Comparison of ENCODE assay signal across 9 mouse cellular contexts in the genomic region with DNA sequence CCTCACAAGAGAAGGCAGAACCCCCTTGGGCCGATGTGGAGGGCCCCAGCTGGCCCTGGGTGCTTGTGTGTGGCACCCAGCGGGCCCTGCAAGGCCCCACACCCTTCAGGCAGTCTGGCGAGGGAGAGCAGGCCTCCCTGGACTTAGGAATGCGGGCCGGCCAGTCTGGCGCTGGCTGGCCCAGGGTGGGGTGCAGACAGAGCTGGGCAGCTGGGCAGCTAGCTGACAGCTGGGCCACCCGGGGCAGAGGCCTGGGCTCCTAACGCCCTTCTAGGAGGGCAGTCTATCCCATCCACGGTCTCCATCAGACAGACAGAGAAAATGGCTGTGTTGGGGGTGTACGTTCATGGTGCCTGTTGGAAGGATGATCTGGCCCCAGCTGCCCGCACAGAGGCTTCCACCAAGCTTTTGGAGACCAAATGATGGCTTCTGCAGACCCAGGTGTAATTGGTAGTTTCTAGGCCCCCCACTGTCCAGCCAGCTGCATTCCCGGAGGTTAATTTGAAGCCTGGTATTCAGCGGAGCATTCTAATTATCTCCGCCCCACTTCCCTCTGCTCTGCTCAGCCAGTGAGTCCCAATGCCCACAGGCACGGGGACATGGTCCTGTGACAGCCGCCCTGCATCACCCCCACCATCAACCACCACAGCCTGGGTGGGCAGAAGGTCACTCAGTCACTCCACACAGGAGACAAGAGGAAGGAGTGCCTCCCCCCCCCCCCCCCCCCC. TPM values are rescaled to one million over a fixed set of nuclear protein-coding genes. Genes with fewer than 3 reads are reported as not detected.
DNase-seq lines count a peak whose midpoint lies in the region; ATAC-seq and TF ChIP-seq lines count a peak whose summit lies in the region.
"Had no signal": no experiment of that assay in that cellular context is flagged by ENCODE, and none has a peak within 500 bp of the region (broad histone marks: within the 10 kb centered on the region; RNA-seq: fewer than 3 reads in every experiment).

No protein-coding gene starts in this region.

- H3K9ac ChIP-seq in intestine, embryonic 15.5 days = peak overlapping the region; percentile 36
- H3K9ac ChIP-seq in liver, postnatal 0 days (replicated peaks) = no peak overlapping the region; the same call in 1 of the 2 replicates

- ATAC-seq in intestine, embryonic 15.5 days = peak; percentile 26; the same call in 1 of the 2 replicates
- ATAC-seq in liver, postnatal 0 days = no peak; the same call in 1 of the 2 replicates

- H3K27me3 ChIP-seq in intestine, embryonic 15.5 days (replicated peaks) = no peaks in the 10 kb centered on the region
- no peaks in the 10 kb centered on the region for H3K27me3 ChIP-seq in liver, postnatal 0 days (ENCODE audit: insufficient read depth, low read length)

- peak; percentile 56 to 71 for DNase-seq in lung, adult 18-20 months
- DNase-seq in lung, postnatal 14 days = no peak
- DNase-seq in liver, postnatal 0 days = no peak
- peak; percentile 96 for DNase-seq in retina, postnatal 1 day
- DNase-seq in frontal cortex, postnatal 36 days (ENCODE audit: low spot score in 2 of 2) = no peak
- DNase-seq in gastrocnemius, adult 18-20 months (ENCODE audit: low spot score) = no peak
- no peak for DNase-seq in layer of hippocampus, adult 18-20 months (ENCODE audit: low spot score in 2 of 2)

- H3K4me1 ChIP-seq in intestine, embryonic 15.5 days (replicated peaks) = peaks cover 36% of the 10 kb centered on the region
- H3K4me1 ChIP-seq in liver, postnatal 0 days (ENCODE audit: insufficient read depth) = peaks cover 50% of the 10 kb centered on the region

- no peaks in the 10 kb centered on the region for H3K9me3 ChIP-seq in intestine, embryonic 15.5 days
- H3K9me3 ChIP-seq in liver, postnatal 0 days (ENCODE audit: low read length) = no peaks in the 10 kb centered on the region

- H3K4me2 ChIP-seq in intestine, embryonic 15.5 days (replicated peaks) = peak overlapping the region; percentile 49
- peak overlapping the region; percentile 57 for H3K4me2 ChIP-seq in liver, postnatal 0 days (ENCODE audit: low read depth, low read length)

- H3K36me3 ChIP-seq in intestine, embryonic 15.5 days = peaks cover 27% of the 10 kb centered on the region
- peaks cover 31% of the 10 kb centered on the region for H3K36me3 ChIP-seq in liver, postnatal 0 days (replicated peaks; ENCODE audit: insufficient read depth, low read length)

- H3K4me3 ChIP-seq in intestine, embryonic 15.5 days (replicated peaks) = peak overlapping the region; percentile 22; the same call in 1 of the 2 replicates
- H3K4me3 ChIP-seq in liver, postnatal 0 days (ENCODE audit: low read depth, low read length) = peak overlapping the region; percentile 1; the same call in 1 of the 2 replicates

- H3K27ac ChIP-seq in intestine, embryonic 15.5 days = peak overlapping the region; percentile 92
- H3K27ac ChIP-seq in liver, postnatal 0 days (ENCODE audit: low read depth) = peak overlapping the region; percentile 70

- TF ChIP-seq EP300 in liver, postnatal 0 days (IDR thresholded peaks at IDR 0.05; ENCODE audit: low read depth) = no peak

- no peak for TF ChIP-seq CTCF in liver, postnatal 0 days (IDR thresholded peaks at IDR 0.05; ENCODE audit: low read depth)

- 25% methylated on average over 16 of the region's 16 CpGs for WGBS in intestine, embryonic 15.5 days
- WGBS in liver, postnatal 0 days (ENCODE audit: insufficient replicate concordance) = 53% methylated on average over 16 of the region's 16 CpGs

RNA-seq across cellular contexts. Expression of a gene that starts 14.3 kb away (rescaled TPM):
- 90.3 and 94.8 TPM in 2 replicates for polyA plus RNA-seq in intestine, embryonic 15.5 days (2015; fragmentation: Nextera tagmentation; extraction: Ambion mirVana)
- 40.7 and 41.2 TPM in 2 replicates for polyA plus RNA-seq in liver, postnatal 0 days (2015; fragmentation: Nextera tagmentation; extraction: Ambion mirVana)
- total RNA-seq in gastrocnemius, adult 18-20 months (2021) = 10 to 100 TPM; 21.0 to 22.9 TPM
- total RNA-seq in layer of hippocampus, adult 18-20 months (2021) = 10 to 100 TPM; 40.3 to 42.1 TPM

RNA-seq across cellular contexts. Expression of a gene that starts 18.8 kb away (rescaled TPM):
- 18.7 and 19.0 TPM in 2 replicates for polyA plus RNA-seq in intestine, embryonic 15.5 days (2015; fragmentation: Nextera tagmentation; extraction: Ambion mirVana)
- 4.5 and 5.5 TPM in 2 replicates for polyA plus RNA-seq in liver, postnatal 0 days (2015; fragmentation: Nextera tagmentation; extraction: Ambion mirVana)
- 1 to 10 TPM; 1.5 to 1.7 TPM for total RNA-seq in gastrocnemius, adult 18-20 months (2021)
- 1 to 10 TPM; 5.5 to 5.8 TPM for total RNA-seq in layer of hippocampus, adult 18-20 months (2021)

RNA-seq across cellular contexts. Expression of a gene that starts 24.7 kb away (rescaled TPM):
- polyA plus RNA-seq in intestine, embryonic 15.5 days (2015; fragmentation: Nextera tagmentation; extraction: Ambion mirVana) = 108 and 116 TPM in 2 replicates
- polyA plus RNA-seq in liver, postnatal 0 days (2015; fragmentation: Nextera tagmentation; extraction: Ambion mirVana) = 47.3 and 51.7 TPM in 2 replicates
- total RNA-seq in gastrocnemius, adult 18-20 months (2021) = 100 to 1,000 TPM; 114 to 115 TPM
- 100 to 1,000 TPM; 366 to 401 TPM for total RNA-seq in layer of hippocampus, adult 18-20 months (2021)

RNA-seq across cellular contexts. Expression of a gene that starts 24.8 kb away (rescaled TPM):
- polyA plus RNA-seq in intestine, embryonic 15.5 days (2015; fragmentation: Nextera tagmentation; extraction: Ambion mirVana) = 0.11 TPM in 2 replicates
- 0.05 TPM in 1 of 2 replicates, not detected in the other for polyA plus RNA-seq in liver, postnatal 0 days (2015; fragmentation: Nextera tagmentation; extraction: Ambion mirVana)
- total RNA-seq in gastrocnemius, adult 18-20 months (2021) = under 1 TPM; 0.32 to 0.59 TPM
- total RNA-seq in layer of hippocampus, adult 18-20 months (2021) = under 1 TPM in 1 of 2 experiments, not detected in 1; 0.15 TPM
- total RNA-seq: hematopoietic stem cell, adult 5-6 weeks had no signal

RNA-seq across cellular contexts. Expression of a gene that starts 28.9 kb away (rescaled TPM):
- 0.52 and 1.1 TPM in 2 replicates for polyA plus RNA-seq in intestine, embryonic 15.5 days (2015; fragmentation: Nextera tagmentation; extraction: Ambion mirVana)
- polyA plus RNA-seq in liver, postnatal 0 days (2015; fragmentation: Nextera tagmentation; extraction: Ambion mirVana) = 0.18 and 0.34 TPM in 2 replicates
- under 1 TPM; 0.21 TPM for total RNA-seq in gastrocnemius, adult 18-20 months (2021)
- 1 to 10 TPM; 6.7 to 7.8 TPM for total RNA-seq in layer of hippocampus, adult 18-20 months (2021)

Comparison
In these comparisons a context has a peak if more than half of its experiments do, and no peak if none do; other contexts are left out.
1. DNase-seq: peak in lung, adult 18-20 months (2 of 2) and retina, postnatal 1 day (single experiment); none in lung, postnatal 14 days (single experiment), liver, postnatal 0 days (single experiment), frontal cortex, postnatal 36 days (0 of 2), gastrocnemius, adult 18-20 months (single experiment) and layer of hippocampus, adult 18-20 months (0 of 2).